Mouse (Mus musculus) ES-E14 (cell line): ENCODE data around the gene Nat9.

Experiments used
- HCFC1 ChIP-seq: IDR thresholded peaks from 2 replicates; pipeline ENCODE4 v1.6.1; 2012; ENCODE audit warnings: low read length, inconsistent platforms, borderline replicate concordance; ENCODE audit not compliant: insufficient read depth
- ZC3H11A ChIP-seq: IDR thresholded peaks from 2 replicates; pipeline ENCODE4 v1.6.1; 2012; ENCODE audit warnings: low read depth, mild to moderate bottlenecking, inconsistent platforms, low read length, borderline replicate concordance
- ZNF384 ChIP-seq: IDR thresholded peaks from 2 replicates; pipeline ENCODE4 v1.6.1; 2012; ENCODE audit warnings: low read depth, low read length, inconsistent platforms

- TF ChIP-seq ZNF384 = no peak
- no peak for TF ChIP-seq HCFC1
- TF ChIP-seq ZC3H11A = no peak
Observed at GRCm38 (mm10) chr11:115222077-115222476, 34.4 kb upstream of the Nat9 start.
